Mouse (Mus musculus): Measurements from ENCODE around the gene Ttc7b.

The Ttc7b gene

DNA sequence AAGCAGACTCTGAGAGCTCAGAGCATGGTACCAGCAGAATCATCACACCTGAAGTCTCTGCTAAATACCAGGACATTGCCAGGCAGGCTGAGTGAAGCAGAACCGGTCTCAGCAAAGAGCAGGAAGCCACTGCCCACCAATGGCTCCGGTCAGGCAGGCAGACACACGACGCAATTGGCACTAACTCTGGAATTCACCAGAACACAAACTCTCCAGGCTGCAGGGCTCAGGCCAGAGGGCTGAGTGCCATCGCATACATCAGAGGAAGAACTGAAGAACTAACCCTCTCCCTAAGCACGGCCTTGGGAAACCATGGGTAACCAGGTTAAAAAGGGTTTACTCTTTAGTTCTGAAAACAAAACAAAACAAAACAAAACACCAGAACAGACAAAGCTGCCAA lies 73.5 kb downstream of the Ttc7b start:
- DNase-seq (ENCODE audit: low spot score) = no peak

DNA sequence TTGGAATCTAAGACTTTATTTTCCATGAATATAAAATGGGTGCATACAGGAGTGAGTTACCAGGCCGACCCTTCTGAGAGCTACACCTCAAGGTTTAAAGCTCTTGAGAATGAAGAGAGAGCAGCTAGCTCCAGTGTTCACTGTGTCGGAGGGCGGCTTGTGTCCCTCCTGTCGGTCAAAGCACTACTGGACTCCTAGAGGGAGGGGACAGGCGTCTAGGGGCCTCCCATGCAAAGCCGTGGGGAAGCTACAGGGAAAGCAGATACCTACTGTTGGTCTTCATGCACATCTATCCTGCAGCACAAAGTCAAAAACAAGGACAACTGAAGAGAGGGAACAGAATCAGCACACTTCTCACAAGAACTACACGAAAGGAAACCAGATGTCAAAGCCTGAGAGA lies 74.9 kb downstream of the Ttc7b start:
- no peak for DNase-seq (ENCODE audit: low spot score)

DNA sequence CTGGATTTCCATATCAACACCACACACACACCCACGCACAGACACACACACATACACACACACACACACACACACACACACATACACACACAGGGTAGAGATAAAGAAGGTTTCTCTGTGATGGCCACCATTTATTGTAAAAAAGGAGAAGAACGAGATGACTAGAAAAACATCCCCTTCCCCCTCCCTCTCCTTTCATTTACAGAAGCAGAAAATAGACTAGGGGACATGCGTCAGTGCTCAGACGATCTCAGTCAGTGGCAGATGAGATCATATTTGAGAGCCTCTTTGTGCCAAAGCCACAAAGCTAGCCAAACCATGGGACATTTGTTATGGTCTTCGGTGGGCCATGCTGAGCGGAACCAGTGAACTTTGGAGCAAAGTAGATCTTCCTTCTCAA lies 75.4 kb downstream of the Ttc7b start:
- no peak for DNase-seq (ENCODE audit: low spot score)

DNA sequence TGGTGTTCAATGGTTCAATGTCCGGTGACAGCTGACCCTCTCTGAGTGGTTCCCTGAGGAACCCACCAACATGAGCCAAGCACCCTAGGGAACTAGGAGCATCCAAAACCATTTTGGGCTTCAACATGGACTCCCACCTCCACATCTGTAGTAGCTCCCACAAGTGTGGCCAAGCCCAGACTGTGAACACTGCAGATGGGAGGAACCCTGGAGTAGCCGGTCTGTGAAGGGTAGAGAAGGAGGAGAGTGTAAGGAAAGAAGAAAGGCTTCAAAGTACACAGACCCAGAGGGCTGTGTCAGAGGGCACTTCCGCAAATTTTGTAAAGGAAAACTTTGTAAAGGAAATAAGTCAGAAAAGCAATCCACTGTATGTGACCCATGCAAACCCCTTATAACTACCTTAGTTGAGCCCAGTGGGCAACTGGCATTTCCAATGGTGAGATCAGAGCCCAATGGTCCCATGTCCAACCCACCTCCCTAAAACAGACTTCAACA lies 75.9 kb downstream of the Ttc7b start:
- no peak for DNase-seq (ENCODE audit: low spot score)

DNA sequence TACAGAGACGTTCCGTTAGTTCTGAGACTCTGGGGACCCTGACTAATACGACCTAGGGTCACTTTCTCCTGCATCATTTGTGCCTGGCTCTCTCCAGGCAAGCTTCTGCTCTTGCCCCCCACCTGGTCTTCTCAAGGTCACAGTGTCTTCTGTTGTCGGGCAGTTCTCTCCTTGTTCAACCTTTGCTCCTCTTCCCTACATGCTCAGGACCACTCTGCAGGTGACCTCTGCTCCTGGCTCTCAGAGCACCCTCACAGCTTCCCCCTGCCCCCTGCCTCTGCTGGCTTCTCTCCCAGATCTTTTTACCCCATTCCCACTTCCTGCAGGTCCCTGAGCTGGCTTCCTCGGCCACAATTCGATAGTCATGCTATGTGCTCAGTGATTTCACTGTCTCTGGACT lies 77.2 kb downstream of the Ttc7b start:
- no peak for DNase-seq (ENCODE audit: low spot score)

DNA sequence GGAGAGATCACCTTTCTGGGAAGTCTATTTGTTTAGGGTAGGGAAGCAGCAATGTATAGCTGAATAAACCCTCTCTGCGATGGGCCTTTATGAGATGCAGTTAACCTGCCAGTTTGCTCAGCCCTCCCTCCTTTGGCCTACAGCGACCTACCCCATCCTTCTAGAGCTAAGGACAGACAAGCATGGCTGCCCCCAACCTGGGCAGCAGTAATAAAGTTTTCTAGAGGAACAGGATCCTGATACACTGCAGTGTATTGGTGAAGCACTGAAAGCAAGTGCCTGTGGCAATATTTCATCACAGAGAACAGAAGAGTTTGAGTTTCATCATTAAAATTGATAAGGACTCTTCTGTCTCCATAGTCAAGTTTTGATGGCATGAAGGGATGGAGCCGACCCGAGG lies 79.0 kb downstream of the Ttc7b start:
- DNase-seq (ENCODE audit: low spot score) = no peak

DNA sequence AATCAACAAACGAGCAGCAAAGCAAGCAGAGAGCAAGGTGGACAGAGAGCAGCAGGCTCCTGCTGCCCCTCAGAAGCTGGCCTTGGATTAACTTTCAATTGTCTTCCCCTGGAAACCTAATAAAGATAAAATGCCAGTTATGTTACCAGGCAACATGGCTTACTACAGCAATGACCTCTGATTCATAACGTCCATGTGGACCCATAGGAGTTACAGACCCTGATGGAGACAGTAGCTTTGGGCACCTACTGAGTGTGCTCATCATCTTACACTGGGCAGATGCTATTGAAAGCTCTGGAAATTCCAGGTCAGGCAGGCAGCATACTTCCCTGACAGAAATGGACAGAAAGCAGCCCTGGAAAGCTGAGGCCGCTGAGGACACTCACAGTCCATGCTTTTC lies 80.7 kb downstream of the Ttc7b start:
- no peak for DNase-seq (ENCODE audit: low spot score)

DNA sequence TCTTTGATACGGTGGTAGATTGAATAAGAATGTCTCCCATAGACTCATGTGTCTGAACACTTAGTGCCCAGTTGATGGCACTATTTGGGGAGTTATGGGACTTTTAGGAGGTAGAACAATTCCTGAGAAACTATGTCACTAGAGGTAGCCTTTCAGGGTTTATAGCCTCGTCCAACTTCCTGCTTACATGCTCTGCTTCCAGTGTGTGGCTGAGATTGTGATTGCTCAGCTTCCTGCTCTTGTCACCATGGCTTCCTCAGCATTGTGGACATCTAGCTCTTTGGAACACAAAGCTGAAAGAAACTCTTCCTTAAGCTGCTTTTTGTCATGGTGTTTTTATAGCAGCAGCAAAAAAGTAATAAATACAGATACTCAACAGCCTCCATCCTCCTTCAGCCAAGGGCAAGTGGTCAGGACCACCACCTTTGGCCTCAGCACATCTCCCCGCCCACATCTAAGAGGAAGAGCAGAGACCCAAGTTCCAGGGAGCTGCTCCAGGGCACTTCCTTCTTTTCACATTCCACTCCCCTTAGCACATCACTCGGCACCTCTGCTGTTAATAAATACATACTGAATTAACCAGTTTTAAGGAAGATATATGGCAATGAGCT lies 81.4 kb downstream of the Ttc7b start:
- no peak for DNase-seq (ENCODE audit: low spot score)

DNA sequence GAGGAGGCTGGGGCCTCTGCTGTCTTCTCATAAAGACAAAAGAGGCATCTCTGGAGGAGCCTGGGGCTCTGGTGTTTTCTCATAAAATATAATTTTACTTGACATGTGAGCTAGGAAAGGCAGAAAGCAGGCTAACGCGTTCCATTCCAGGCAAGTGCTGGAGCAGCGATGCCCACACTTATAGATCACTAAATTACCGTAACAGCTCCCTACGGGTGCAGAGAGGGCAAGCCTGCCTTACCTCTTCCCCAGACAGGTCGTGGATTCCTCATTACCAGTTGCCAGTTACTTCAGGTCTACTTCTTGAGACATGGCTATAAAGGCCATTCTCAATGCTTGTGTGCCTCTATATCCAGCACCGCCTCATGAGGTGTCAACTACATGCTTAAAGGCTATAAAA lies 82.1 kb downstream of the Ttc7b start:
- no peak for DNase-seq (ENCODE audit: low spot score)

DNA sequence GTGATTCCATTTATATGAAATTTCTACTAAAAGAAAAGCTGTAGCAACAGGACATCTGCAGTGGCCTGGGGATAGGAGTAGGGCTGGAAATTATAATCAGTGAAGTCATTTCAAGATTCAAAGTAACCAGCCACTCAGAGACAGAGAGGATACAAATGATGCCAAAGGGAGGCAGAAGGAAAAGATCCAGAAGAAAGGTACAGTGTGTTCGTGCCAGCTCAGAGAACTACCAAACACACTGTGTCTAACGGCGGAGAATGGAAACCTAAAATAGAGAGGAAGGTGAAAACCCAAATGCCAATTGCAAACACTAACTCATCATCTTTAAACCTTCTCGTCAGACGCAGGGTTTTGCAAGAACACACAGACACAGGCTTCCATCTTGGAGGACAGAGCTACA lies 82.8 kb downstream of the Ttc7b start:
- no peak for DNase-seq (ENCODE audit: low spot score)

DNA sequence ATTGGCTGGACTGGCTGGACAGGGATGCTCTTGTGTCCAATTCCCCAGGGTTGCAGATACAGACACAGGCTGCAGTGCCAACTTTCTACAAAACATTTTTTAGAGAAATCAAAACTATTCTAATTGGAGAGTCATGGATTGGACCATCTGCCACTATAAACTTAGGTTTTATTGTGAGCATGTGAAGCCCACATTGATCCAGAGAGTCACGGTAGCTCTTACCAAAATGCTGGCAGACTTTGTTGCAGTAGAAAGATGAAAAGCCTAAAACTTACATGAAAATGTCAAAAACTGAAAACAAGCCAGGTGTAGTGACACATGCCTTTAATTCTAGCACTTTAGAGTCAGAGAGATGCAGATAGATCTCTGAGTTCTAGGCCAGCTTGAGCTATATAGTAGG lies 84.9 kb downstream of the Ttc7b start:
- DNase-seq (ENCODE audit: low spot score) = no peak

DNA sequence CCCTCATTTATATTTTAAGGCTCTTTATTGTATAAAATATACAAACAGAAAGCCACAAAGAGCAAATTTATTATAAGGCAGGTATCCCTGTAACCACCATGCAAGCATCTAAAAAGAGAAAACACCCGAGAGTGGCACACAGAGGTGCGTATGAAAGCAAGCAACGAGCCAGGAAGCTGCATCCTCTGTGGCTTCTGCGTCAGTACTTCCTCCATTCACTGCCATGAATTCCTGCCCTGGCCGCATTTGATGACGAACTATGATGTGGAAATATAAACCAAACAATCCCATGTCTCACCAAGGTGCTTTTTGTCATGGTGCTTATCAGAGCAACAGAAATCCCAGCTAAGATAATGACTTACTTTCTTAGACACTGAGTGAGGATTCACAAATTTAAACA lies 88.8 kb downstream of the Ttc7b start:
- DNase-seq (ENCODE audit: low spot score) = no peak

DNA sequence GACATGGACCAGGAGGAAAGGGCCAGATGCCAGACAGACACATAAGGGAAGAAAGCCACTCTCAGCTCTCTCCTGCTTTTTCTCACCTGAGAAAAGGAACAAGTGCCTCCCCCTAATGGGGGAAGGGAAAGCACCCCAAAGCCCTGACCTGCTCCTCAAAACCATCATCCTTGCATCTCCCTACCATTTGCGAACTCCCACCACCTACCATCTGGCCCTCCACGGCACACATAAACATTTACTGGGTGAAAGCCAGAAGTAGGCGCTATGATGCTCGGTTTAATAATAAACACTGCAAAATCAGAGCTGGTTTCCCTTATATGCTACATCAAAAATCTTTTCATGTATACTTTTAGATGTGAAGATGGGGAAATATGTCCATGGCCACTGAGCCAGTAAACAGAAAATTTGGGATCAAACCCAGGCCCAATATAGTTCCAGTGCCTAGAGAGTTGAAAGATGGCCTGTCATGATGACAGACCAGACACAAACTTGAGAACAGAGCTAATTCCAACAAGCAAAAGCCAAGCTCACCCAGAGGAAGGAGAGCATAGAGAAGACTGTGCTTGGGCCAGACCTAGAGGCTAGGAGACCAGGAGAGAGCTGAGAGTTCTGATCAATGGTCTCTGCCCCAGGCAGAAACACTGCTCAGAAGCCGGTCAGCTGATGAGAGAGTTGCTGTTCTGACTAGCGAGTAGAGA lies 91.1 kb downstream of the Ttc7b start:
- DNase-seq (ENCODE audit: low spot score) = no peak

DNA sequence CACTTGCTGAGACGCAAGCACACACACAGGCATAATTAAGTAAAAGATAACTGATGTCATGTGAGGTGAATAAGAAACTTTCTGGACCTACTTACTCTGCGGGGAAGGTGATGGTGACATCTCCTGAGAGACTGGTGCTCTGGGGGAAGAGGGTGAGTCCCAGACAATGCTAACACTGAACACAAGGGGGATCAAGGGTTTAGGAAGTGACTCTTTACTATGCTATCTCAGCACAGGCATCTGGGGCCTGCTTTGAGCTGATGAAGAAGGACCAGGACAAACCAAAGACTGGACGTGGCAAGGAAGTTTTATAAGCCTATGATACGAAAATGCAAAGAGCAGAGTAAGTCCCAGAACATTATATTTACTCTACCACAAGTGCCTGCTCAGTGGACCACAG lies 92.4 kb downstream of the Ttc7b start:
- no peak for DNase-seq (ENCODE audit: low spot score)

DNA sequence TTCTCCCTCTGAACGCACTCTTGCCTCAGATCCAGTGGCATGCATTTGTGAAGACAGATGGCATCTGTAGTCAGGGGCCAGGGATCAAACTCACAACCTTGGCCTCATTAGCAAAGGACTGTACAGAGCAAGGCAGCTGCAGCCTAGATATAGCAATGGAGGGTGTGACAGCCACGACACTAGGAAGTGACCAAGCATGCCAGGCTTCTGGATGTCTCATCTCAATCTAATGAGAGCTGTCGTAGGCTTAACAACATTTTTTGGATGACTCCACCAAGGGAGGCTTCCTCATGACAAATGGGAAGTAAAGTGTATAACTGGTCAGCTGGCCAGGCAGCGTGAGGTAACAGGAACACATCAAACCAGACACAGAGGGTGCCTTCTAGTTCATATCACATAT lies 94.4 kb downstream of the Ttc7b start:
- no peak for DNase-seq (ENCODE audit: low spot score)

DNA sequence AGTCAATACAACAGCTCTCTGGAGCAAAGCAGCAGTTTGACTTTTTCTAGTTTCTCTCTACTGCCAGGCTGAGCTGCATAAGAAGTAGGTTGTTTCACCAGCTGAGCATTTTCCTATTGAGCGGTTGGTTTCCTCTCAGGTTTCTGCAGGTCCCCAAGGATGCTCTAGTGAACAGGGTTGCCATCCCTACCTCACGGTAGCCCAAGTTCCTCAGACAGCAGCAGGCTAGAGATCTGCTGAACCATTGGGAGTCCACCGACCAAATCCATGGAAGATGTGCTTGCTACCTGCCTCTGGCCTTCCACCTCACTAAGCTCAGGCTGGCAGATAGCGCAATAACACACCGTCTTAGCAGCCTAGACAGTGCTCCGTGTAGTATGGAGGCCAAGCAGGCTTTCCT lies 95.6 kb downstream of the Ttc7b start:
- DNase-seq (ENCODE audit: low spot score) = no peak

DNA sequence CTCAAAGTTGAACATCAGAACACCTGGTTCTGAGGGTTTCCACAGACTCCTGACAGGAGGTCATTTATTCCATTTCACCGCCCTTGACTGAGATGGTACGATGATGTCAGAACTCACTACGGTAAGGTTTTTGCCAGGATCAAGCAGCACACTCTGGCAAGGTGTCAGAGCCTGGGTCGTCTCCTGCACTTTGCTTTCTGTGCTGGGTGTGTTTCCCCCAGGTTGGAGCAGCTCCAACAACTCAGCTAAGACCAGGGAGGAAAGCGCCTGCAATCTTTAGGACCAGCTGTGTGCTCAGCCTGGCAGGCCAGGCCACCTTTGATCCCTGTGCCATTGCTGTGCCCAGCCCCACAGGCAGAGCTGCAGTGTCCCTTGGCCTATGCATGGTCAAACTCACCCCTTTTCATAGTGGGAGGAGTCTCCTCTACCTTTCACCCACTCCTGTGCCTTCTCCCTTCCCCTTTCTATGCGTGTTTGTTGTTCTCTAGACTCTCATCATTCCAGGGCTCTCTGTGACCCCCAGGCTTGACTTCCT lies 98.3 kb downstream of the Ttc7b start:
- DNase-seq (ENCODE audit: low spot score) = no peak

DNA sequence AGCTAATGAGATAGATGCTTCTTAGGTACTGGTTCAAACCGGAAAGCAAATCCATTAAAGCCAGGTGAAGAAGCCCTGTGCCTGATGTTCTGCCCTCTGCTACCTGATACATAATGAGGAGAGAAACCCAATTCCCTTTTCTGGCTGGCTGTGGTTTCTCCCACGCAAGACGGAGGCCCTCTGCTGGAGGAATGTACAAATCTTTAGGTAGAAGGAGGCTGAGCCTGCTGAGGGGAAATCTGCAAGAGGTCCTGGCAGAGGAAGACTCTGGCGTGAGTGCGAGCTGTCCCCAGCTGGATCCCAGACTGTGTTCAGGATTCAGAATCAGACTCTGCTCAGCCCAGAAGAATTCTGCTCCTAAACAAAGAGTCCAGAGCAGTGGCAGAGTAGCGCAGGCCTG lies 99.1 kb downstream of the Ttc7b start:
- peak; percentile 63 for DNase-seq (ENCODE audit: low spot score)

DNA sequence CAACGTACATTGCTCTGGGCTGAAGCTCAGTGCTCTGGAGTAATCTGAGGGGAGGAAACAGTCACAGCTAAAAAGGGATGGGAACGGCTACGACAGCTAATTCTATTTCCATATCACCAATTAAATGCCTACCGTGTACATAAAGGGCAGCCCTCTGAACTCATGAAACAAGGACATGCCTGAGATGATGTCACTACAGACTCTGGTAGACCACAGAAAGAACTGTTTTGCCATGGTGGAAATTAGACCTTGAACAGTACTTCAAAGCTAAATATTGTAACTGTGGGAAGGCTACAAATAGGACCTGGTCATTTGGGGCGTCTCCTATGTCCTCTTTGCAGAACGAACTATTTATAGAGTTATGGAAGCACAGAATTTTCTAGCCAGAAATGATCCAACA lies 99.7 kb downstream of the Ttc7b start:
- no peak for DNase-seq (ENCODE audit: low spot score)

DNA sequence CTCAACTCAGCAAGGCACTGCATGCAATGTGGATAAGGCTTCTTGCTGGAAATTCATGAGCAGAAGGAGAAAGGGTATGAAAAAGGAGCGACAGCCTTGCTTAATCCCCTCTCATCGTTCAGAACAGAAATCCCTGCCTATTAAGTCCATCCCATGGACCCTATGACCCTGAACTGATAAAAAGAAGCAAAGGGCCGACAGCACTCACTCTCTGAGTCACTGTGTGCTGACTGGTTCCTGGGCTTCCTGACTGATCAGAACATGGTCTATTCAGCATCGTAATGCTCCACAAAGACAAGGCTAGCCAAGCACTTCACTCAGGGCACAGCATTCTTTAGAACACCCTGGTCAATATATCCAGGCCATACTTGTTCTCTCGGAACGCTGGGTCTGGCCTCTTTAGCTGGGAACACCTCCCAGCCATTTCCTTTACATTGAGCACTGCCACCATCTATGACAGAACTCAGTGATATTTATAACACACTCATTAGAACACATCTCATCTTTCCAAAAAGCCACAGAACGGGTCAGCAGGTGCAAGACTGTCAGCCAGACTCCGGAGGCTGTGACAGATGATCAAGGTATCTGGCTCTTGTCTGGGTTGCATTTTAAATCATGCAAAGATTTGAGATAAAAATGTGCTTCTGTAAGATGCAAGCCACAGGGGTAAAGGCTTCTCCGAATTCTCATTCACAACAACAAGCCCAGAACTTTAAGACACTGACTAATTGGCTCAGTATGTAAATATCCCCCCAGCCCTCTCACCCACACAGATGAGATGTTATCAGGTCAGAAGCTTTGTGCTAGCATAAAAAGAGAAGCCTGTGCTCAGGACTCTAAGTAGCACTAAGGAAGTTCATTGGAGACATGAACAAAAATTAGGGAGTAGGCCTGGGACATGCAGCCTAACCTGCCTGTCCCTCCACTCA lies 100.4 kb downstream of the Ttc7b start:
- no peak for DNase-seq (ENCODE audit: low spot score)

DNA sequence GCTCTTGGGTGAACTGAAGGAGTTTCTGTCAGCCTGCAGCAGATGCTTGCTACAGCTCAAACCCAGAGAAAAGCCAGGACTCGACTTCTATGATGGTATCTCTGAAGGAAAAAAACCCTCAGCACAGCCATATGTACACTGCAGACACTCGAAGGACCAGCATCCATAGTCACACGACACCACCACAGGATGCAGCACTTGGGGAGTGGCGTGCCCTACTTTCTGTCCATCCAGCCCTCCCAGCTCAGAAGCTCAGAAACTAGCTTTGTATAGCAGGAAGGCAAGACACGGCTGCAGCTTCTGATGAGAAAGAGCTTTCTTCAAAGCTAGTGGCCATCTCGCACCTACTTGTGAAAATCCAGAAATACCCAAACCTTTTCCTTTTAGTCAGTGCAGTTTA lies 104.8 kb downstream of the Ttc7b start:
- no peak for DNase-seq (ENCODE audit: low spot score)

DNA sequence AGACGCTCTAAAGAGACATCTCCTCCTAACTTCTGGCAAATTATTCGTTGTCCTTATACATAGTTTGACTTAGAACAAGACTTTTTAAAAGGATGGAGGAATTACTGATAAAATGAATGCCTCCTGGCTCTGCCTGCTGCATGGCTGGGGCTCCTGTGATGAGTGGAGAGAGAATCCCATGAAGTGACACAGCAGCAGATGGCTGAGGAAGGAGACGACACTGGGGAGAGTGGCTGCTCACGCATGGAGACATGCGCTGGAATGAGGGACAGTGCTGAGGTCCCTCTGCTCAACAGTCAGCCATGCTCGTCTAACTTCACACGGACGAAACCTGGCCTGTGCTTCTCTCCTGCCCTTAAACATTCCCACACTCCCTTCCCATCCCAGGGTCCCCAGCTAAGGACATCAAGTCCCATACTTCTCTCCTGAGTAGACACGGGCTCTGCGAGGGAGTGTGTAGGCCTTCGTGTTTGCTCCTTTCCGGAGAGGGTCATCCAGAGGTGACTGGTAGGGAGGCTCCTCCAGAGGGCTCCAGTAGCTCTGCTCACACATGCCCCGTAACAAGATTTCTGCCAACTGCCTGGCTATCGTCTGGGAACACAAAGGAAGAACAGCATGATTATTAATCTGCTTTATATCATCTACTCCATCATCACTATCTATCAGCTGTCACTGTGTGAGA lies 105.8 kb downstream of the Ttc7b start:
- DNase-seq (ENCODE audit: low spot score) = no peak

All from embryo, embryonic 10 days (tissue).